Mouse (Mus musculus): Measurements from ENCODE around the gene Acp7. TPM values are rescaled to one million over a fixed set of nuclear protein-coding genes. Genes with fewer than 3 reads are reported as not detected.

Acp7 gene
- polyA plus RNA-seq, 1 experiment = 11.7 TPM

DNA sequence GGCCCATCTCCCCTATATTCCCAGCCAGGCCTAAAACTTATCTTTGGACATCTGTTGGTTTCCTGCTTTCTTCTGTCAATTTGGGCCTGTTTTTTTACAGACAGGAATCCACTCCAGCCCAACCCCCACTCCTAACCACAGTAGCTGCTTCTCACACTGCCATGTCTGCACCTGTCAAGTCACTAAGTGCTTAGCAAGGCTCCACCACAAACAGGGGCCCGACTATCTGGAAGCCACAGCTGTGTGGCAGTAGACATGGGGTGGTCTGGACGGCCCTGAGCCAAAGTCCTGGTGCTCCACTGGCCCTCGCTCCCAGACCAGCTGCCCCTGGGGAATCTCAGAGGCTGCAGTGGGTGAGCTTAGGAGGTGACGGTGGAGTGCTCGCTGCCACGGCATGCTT, 73.4 kb downstream of the Acp7 start:
- TF ChIP-seq POLR2A (IDR thresholded peaks at IDR 0.05; ENCODE audit: control insufficient read depth, low read depth, low read length) (no peak), CTCF (IDR thresholded peaks at IDR 0.05; ENCODE audit: control insufficient read depth, insufficient read depth, insufficient replicate concordance, low read depth, low read length) (no peak)
- H3K36me3 ChIP-seq (ENCODE audit: control insufficient read depth, insufficient read depth, low read length) = no peaks in the 10 kb centered on the region; the same call in 1 of the 2 replicates
- H3K27me3 ChIP-seq (ENCODE audit: control insufficient read depth, insufficient read depth, low read length) = no peaks in the 10 kb centered on the region
- H3K27ac ChIP-seq (ENCODE audit: control insufficient read depth, insufficient read depth, low read depth, low read length) = no peak overlapping the region
- H3K4me1 ChIP-seq (ENCODE audit: control insufficient read depth, insufficient read depth, low read length) = peaks cover 2% of the 10 kb centered on the region; the same call in 1 of the 2 replicates
- H3K4me3 ChIP-seq (ENCODE audit: control insufficient read depth, low read depth, low read length) = no peak overlapping the region

Other genes starting within 250 kb of the Acp7 start
- gene Med29, start 238.6 kb downstream of the Acp7 start, polyA plus RNA-seq (2012; rRNA removed) = 129 and 135 TPM in 2 replicates
- gene Paf1, start 238.4 kb downstream of the Acp7 start, polyA plus RNA-seq (2012; rRNA removed) = 84.1 and 97.0 TPM in 2 replicates
- gene Gmfg, start 193.9 kb downstream of the Acp7 start, polyA plus RNA-seq (2012; rRNA removed) = 7.8 and 8.8 TPM in 2 replicates
- gene Lrfn1, start 179.4 kb downstream of the Acp7 start, polyA plus RNA-seq (2012; rRNA removed) = 1.1 TPM in 2 replicates
- not detected in 2 replicates for gene Ifnl2, start 120.9 kb downstream of the Acp7 start, polyA plus RNA-seq (2012; rRNA removed)
- not detected in 2 replicates for gene Ifnl3, start 108.5 kb downstream of the Acp7 start, polyA plus RNA-seq (2012; rRNA removed)
- gene Sycn, start 90.4 kb downstream of the Acp7 start, polyA plus RNA-seq (2012; rRNA removed) = 0.24 and 0.31 TPM in 2 replicates
- 0.62 and 0.70 TPM in 2 replicates for gene Nccrp1, start 84.1 kb downstream of the Acp7 start, polyA plus RNA-seq (2012; rRNA removed)
- 234 and 246 TPM in 2 replicates for gene Samd4b, start 33.2 kb downstream of the Acp7 start, polyA plus RNA-seq (2012; rRNA removed)
- 21.5 and 23.6 TPM in 2 replicates for gene Pak4, start 33.1 kb downstream of the Acp7 start, polyA plus RNA-seq (2012; rRNA removed)
- 15.8 and 16.3 TPM in 2 replicates for gene Fbxo27, start 61.5 kb upstream of the Acp7 start, polyA plus RNA-seq (2012; rRNA removed)
- gene Fbxo17, start 85.5 kb upstream of the Acp7 start, polyA plus RNA-seq (2012; rRNA removed) = 7.2 and 8.1 TPM in 2 replicates
- 29.5 and 39.3 TPM in 2 replicates for gene Mrps12, start 110.5 kb upstream of the Acp7 start, polyA plus RNA-seq (2012; rRNA removed)
- gene Sars2, start 110.7 kb upstream of the Acp7 start, polyA plus RNA-seq (2012; rRNA removed) = 12.5 and 13.6 TPM in 2 replicates
- gene Ccer2, start 124.8 kb upstream of the Acp7 start, polyA plus RNA-seq (2012; rRNA removed) = not detected in 2 replicates
- 144 and 203 TPM in 2 replicates for gene Sirt2, start 135.4 kb upstream of the Acp7 start, polyA plus RNA-seq (2012; rRNA removed)
- gene Nfkbib, start 136.2 kb upstream of the Acp7 start, polyA plus RNA-seq (2012; rRNA removed) = 134 and 152 TPM in 2 replicates
- gene Rinl, start 157.6 kb upstream of the Acp7 start, polyA plus RNA-seq (2012; rRNA removed) = 1.1 and 1.6 TPM in 2 replicates
- gene Hnrnpl, start 177.2 kb upstream of the Acp7 start, polyA plus RNA-seq (2012; rRNA removed) = 162 and 200 TPM in 2 replicates
- gene Ech1, start 193.9 kb upstream of the Acp7 start, polyA plus RNA-seq (2012; rRNA removed) = 124 and 147 TPM in 2 replicates
- 13.8 and 17.5 TPM in 2 replicates for gene Lgals4, start 202.5 kb upstream of the Acp7 start, polyA plus RNA-seq (2012; rRNA removed)
- 1.4 and 1.7 TPM in 2 replicates for gene Lgals7, start 232.5 kb upstream of the Acp7 start, polyA plus RNA-seq (2012; rRNA removed)

Data from testis, adult 2 months (tissue).